Mouse (Mus musculus) lung, adult 2 months (tissue): ENCODE data around the gene Ift81.

ENCODE experiments used
- CTCF ChIP-seq: fragments of 200-500 bp; IDR thresholded peaks from 2 replicates; pipeline ENCODE4 v1.5.1; 2011; ENCODE audit warnings: mild to moderate bottlenecking, low read length, control low read depth; ENCODE audit not compliant: insufficient read depth
- POLR2A ChIP-seq: fragments of 200-500 bp; IDR thresholded peaks from 2 replicates; pipeline ENCODE4 v1.6.1; 2011; ENCODE audit warnings: low read depth, mild to moderate bottlenecking, control low read depth, low read length, borderline replicate concordance; ENCODE audit errors: extremely low read depth

- TF ChIP-seq POLR2A (no peak), CTCF (no peak)
Measured at GRCm38 (mm10) chr5:122646050-122646449, 31.7 kb upstream of the Ift81 start.
